Mouse (Mus musculus) erythroblast, embryonic 14.5 days (primary cell): Measurements from ENCODE around the gene Cped1.

Source experiments
- GATA1 ChIP-seq: IDR thresholded peaks from 2 replicates; pipeline ENCODE4 v1.6.1; 2012; ENCODE audit warnings: low read length, inconsistent platforms, mixed read lengths
- TAL1 ChIP-seq: IDR thresholded peaks from 3 replicates; pipeline ENCODE4 v1.6.1; 2012; ENCODE audit warnings: low read length, inconsistent platforms, mixed read lengths

DNA sequence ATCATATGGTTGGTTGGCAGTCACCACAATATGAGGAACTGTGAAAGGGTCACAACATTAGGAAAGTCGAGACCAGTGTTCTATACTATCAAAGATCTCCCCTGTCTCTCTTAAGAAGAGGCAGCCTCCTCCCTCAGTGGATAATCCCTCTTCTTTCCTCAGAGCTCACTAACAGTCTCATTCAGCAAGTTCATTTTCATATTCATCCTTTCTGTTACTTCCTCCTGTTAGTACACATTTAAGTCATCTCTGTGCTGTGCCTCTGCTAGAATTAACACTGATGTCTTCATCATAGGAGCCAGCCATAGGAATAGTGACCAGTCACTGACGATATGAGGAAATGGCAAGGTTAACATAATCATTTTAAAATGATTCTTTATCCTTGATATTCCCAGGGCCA, 213.8 kb downstream of the Cped1 start:
- no peak for TF ChIP-seq GATA1
- no peak for TF ChIP-seq TAL1
